Mouse (Mus musculus): ENCODE results near the gene Gm10972. TPM values are rescaled to one million over a fixed set of nuclear protein-coding genes. Genes with fewer than 3 reads are reported as not detected.

The Gm10972 gene
- polyA plus RNA-seq, 1 experiment from 2014 or later: not detected

DNA sequence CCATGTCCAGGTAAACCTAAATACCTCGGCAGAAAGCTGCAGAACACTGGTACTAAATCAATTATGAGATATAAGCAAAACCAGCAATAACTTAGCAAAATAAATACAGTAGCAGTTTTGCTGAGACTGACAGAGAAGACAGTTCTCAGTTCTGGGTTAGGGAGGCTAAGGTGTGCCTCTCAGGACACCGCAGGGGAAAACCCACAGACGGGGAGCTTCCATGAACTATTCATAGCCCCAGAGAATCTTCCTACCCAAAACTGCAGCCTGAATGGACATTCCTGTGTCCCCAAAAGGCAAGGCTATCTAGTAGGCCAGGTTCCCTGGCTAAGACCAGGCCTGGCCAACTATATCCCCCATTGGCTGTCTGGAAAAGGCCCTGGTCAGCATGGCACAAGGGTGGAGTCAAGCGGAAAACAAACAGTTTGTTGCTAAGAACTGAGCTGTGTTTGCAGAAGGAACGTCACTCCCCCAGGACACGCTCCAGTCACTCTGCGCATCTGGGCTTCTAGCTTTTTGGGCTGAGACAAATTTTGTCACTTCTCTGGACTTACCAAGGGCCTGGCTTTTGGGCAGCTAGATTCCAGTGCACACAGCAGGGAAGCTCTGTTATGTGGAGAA lies 29.5 kb upstream of the Gm10972 start:
- no peak for DNase-seq (ENCODE audit: low spot score)

DNA sequence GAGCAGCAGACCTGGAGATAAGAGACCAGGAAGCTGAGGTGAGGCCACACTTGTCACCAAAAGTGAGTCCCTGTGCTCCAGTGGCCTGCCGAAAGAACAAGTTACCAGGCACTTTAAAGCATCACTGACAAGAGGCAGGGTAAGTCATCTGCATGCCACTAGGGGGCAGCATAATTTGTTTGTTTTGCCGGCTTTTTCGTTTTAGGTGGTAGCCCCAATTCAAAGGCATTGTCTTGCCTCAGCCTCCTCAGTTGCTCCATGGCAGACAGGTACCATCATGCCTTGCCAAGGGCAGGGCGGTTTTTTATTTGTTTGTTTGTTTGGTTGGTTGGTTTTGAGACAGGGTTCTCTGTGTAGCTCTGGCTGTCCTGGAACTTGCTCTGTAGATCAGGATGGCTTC lies 26.2 kb upstream of the Gm10972 start:
- ATAC-seq (ENCODE audit: low FRiP score): no peak

More for the DNA sequence above, 29.5 kb upstream of the Gm10972 start:
- H3K4me3 ChIP-seq (replicated peaks; ENCODE audit: low read length): no peak overlapping the region
- H3K27me3 ChIP-seq (ENCODE audit: control insufficient read depth, insufficient read depth, low read length): no peaks in the 10 kb centered on the region
- H3K4me2 ChIP-seq (replicated peaks): no peak overlapping the region
- H3K27ac ChIP-seq: no peak overlapping the region
- 0 out of 2 replicates have a peak overlapping the region, but pooled peaks have one; percentile 28 for H3K9ac ChIP-seq
- no peaks in the 10 kb centered on the region for H3K9me3 ChIP-seq (ENCODE audit: control insufficient read depth, low read length)
- no peaks in the 10 kb centered on the region for H3K4me1 ChIP-seq (replicated peaks; ENCODE audit: control insufficient read depth, insufficient read depth, low read length)
- 53% methylated on average over 7 of the region's 7 CpGs for WGBS
- no peaks in the 10 kb centered on the region for H3K36me3 ChIP-seq (replicated peaks; ENCODE audit: control insufficient read depth, insufficient read depth)
- no peak for ATAC-seq (ENCODE audit: low FRiP score)

DNA sequence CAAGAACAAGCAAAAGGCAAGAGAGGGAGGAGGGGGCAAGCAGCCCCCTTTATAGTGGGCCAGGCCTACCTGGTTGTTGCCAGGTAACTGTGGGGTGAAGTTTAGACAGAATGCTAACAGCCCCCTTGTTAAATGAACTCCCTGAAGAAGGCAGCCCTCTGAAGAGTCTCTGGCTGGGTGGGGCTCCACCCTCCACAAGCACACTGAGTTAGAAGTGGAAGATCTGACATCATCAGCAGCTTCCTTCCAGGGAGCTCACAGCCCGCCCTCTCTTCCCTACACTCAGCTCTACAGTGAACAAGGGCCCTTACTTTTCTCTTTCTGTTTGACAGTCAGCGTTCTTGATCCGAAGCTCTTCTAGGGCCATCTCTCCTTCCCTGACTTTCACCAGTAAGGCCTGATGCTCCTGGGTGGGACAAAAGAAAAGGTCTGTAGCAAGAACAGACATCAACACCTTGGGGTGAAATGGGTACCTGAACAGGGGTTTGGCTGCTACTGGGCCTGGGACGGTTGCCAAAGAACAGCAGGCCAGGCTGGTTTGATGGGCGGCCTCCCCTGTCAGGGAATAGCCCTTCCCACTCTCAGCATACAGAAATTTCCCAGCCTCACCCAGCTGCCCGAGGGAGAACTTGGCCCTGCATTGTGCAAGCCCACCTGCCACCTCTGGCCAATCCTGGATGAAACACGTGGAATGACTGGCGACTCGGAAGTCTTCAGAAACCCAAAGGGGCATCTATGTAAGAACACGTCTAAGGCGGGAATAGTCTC lies 21.0 kb upstream of the Gm10972 start:
- Histone ChIP-seq H3K27ac (no peak overlapping the region), H3K4me2 (replicated peaks) (no peak overlapping the region), H3K4me3 (replicated peaks; ENCODE audit: low read length) (no peak overlapping the region), H3K9me3 (ENCODE audit: control insufficient read depth, low read length) (no peaks in the 10 kb centered on the region), H3K27me3 (ENCODE audit: control insufficient read depth, insufficient read depth, low read length) (no peaks in the 10 kb centered on the region), H3K4me1 (replicated peaks; ENCODE audit: control insufficient read depth, insufficient read depth, low read length) (no peaks in the 10 kb centered on the region), H3K9ac (no peak overlapping the region), H3K36me3 (replicated peaks; ENCODE audit: control insufficient read depth, insufficient read depth) (no peaks in the 10 kb centered on the region)
- WGBS: 81% methylated on average over 11 of the region's 11 CpGs
- DNase-seq (ENCODE audit: low spot score) (no peak), ATAC-seq (ENCODE audit: low FRiP score) (no peak)

More for the DNA sequence above, 26.2 kb upstream of the Gm10972 start:
- DNase-seq (ENCODE audit: low spot score): peak; percentile 27
- Histone ChIP-seq H3K4me1 (replicated peaks; ENCODE audit: control insufficient read depth, insufficient read depth, low read length) (no peaks in the 10 kb centered on the region), H3K27me3 (ENCODE audit: control insufficient read depth, insufficient read depth, low read length) (no peaks in the 10 kb centered on the region), H3K36me3 (replicated peaks; ENCODE audit: control insufficient read depth, insufficient read depth) (no peaks in the 10 kb centered on the region), H3K27ac (no peak overlapping the region), H3K9me3 (ENCODE audit: control insufficient read depth, low read length) (no peaks in the 10 kb centered on the region), H3K4me2 (replicated peaks) (no peak overlapping the region), H3K9ac (no peak overlapping the region), H3K4me3 (replicated peaks; ENCODE audit: low read length) (no peak overlapping the region)
- 69% methylated on average over 4 of the region's 4 CpGs for WGBS

DNA sequence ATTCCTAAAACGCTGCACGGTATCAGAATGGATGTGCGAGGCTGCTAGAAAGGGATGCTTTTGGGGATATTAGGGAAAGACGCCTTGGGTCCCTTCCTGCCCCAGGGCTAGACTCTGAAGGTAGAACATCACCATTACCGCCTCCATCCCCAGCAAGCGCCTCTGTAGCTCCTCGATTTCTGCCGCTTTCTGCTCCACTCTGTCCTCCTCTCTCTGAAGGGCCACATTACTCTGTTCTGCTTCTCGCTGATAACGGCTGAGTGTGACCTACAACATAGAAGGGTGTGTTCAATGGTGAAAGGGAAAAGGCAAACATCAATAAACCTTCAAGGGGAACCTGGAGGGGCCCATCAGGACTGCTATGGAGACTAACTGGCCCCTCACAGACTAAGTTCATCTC lies 20.4 kb upstream of the Gm10972 start:
- Histone ChIP-seq H3K27ac (no peak overlapping the region), H3K27me3 (ENCODE audit: control insufficient read depth, insufficient read depth, low read length) (no peaks in the 10 kb centered on the region), H3K9me3 (ENCODE audit: control insufficient read depth, low read length) (no peaks in the 10 kb centered on the region), H3K4me2 (replicated peaks) (no peak overlapping the region), H3K4me1 (replicated peaks; ENCODE audit: control insufficient read depth, insufficient read depth, low read length) (no peaks in the 10 kb centered on the region), H3K4me3 (replicated peaks; ENCODE audit: low read length) (no peak overlapping the region), H3K9ac (no peak overlapping the region), H3K36me3 (replicated peaks; ENCODE audit: control insufficient read depth, insufficient read depth) (no peaks in the 10 kb centered on the region)
- ATAC-seq (ENCODE audit: low FRiP score) (no peak), DNase-seq (ENCODE audit: low spot score) (no peak)
- WGBS: 96% methylated on average over 10 of the region's 10 CpGs

DNA sequence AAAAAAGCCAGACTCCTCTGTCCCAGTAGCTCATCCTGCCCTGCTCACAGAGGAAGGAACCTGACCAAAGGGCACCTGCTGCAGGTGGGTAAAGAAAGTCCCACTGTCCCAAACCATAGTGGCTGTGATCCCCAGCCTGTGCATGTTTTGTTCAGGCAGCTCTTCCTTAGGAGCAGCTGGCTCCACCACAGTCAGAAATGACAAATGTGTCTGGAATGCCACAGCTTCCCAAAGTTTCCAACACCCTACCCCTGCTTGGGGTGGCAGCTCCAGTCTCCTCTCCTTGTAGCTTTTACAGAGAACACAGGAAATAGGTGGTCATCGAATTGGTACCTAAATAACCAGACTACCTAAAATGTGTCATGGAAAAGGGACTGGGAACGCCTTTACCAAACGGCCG lies 18.6 kb upstream of the Gm10972 start:
- Histone ChIP-seq H3K4me2 (replicated peaks) (no peak overlapping the region), H3K36me3 (replicated peaks; ENCODE audit: control insufficient read depth, insufficient read depth) (no peaks in the 10 kb centered on the region)
- WGBS: 95% methylated on average over 4 of the region's 4 CpGs

DNA sequence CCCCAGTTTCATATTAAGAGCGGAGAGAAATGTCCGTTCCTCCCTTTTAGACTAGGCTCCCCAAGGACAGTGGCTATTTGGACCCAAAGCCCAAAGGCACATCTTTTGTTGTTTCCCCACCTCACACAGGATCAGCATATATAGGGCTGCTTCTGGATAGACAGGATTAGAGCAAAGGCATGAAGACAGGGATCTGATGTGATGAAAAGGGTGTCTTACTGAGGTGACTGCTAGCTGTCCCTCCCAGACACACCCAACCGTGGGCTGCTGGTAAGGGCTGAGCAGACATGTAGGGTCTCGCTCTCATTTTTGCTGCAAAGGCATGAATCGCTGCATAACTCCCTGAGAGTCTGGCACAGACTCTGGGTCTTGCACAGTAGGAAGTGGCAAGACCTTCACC lies 14.2 kb upstream of the Gm10972 start:
- Histone ChIP-seq H3K4me2 (replicated peaks) (no peak overlapping the region), H3K27ac (no peak overlapping the region), H3K36me3 (replicated peaks; ENCODE audit: control insufficient read depth, insufficient read depth) (no peaks in the 10 kb centered on the region), H3K9me3 (ENCODE audit: control insufficient read depth, low read length) (no peaks in the 10 kb centered on the region), H3K4me3 (replicated peaks; ENCODE audit: low read length) (no peak overlapping the region), H3K27me3 (ENCODE audit: control insufficient read depth, insufficient read depth, low read length) (no peaks in the 10 kb centered on the region), H3K4me1 (replicated peaks; ENCODE audit: control insufficient read depth, insufficient read depth, low read length) (no peaks in the 10 kb centered on the region), H3K9ac (no peak overlapping the region)
- no peak for ATAC-seq (ENCODE audit: low FRiP score)
- DNase-seq (ENCODE audit: low spot score): no peak
- 92% methylated on average over 5 of the region's 5 CpGs for WGBS

More for the DNA sequence above, 18.6 kb upstream of the Gm10972 start:
- no peaks in the 10 kb centered on the region for H3K9me3 ChIP-seq (ENCODE audit: control insufficient read depth, low read length)
- no peak for DNase-seq (ENCODE audit: low spot score)
- no peaks in the 10 kb centered on the region for H3K4me1 ChIP-seq (replicated peaks; ENCODE audit: control insufficient read depth, insufficient read depth, low read length)
- ATAC-seq (ENCODE audit: low FRiP score): no peak
- no peak overlapping the region for H3K4me3 ChIP-seq (replicated peaks; ENCODE audit: low read length)
- H3K27me3 ChIP-seq (ENCODE audit: control insufficient read depth, insufficient read depth, low read length): no peaks in the 10 kb centered on the region
- no peak overlapping the region for H3K9ac ChIP-seq
- H3K27ac ChIP-seq: no peak overlapping the region

DNA sequence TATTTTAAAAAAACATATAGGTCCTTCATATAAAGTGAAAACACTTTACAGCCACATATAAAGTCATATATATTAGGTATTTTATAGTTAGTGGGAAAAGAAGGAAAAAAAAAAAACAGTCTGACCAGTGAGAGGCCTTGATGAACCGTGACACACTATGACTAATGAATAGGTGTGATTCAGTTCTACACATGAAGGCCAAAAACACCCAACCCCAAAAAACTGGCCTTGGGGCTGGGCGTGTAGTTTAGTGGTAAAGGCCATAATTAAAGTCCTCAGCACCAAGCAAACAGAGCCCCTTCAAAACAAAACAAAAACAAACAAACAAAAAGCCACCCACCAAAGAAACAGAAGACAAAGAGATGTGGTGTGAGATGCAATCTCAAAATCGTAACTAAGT lies 13.0 kb upstream of the Gm10972 start:
- no peaks in the 10 kb centered on the region for H3K36me3 ChIP-seq (replicated peaks; ENCODE audit: control insufficient read depth, insufficient read depth)
- no peaks in the 10 kb centered on the region for H3K9me3 ChIP-seq (ENCODE audit: control insufficient read depth, low read length)
- no peaks in the 10 kb centered on the region for H3K4me1 ChIP-seq (replicated peaks; ENCODE audit: control insufficient read depth, insufficient read depth, low read length)
- no peak overlapping the region for H3K4me2 ChIP-seq (replicated peaks)
- 81% methylated on average over 3 of the region's 3 CpGs for WGBS
- no peak for ATAC-seq (ENCODE audit: low FRiP score)
- DNase-seq (ENCODE audit: low spot score): no peak
- no peak overlapping the region for H3K27ac ChIP-seq
- no peaks in the 10 kb centered on the region for H3K27me3 ChIP-seq (ENCODE audit: control insufficient read depth, insufficient read depth, low read length)
- H3K9ac ChIP-seq: no peak overlapping the region
- H3K4me3 ChIP-seq (replicated peaks; ENCODE audit: low read length): no peak overlapping the region

DNA sequence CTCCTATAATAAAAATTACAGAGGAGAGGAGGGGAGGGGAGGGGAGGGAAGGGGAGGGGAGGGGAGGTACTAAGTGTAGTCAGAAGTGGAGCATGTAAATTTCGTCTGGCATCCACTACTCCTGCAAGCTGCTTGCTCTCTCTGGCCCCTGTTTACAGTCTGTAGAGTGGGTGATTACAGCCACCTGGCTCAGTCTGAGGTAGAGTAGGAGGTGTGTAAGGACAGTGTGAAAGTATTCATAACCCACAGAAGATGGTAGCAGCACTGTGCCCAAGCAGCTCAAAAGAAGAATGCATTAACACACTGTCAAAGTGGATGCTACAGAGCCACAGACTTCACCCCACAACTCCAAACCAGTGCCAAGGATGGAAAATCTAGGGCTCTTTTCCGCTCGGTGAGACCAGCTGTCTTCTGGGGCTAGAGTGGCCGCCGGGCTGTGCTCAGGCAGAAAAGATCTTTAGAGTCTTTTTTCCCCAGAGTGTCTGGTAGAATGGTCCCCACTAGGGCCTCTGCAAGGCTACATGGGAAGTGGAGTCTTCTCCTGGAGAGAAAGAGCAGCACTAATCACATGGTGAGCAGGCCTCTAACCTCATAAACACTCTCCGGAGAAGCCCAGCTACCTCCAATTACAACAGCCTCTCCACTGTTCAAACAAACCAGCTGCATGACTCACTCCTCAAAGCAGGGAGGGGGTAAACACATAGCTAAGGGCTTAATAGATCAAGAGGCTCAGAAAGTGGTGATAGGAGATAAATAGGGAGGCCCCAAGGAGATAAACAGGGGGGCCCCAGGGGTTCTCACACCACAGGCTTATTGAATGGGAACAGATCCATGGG lies 6.1 kb downstream of the Gm10972 start:
- ATAC-seq (ENCODE audit: low FRiP score) (no peak), DNase-seq (ENCODE audit: low spot score) (no peak)
- no peak overlapping the region for H3K4me3 ChIP-seq (replicated peaks; ENCODE audit: low read length)
- no peak overlapping the region for H3K27ac ChIP-seq
- H3K27me3 ChIP-seq (ENCODE audit: control insufficient read depth, insufficient read depth, low read length): no peaks in the 10 kb centered on the region
- 58% methylated on average over 6 of the region's 6 CpGs for WGBS
- H3K9me3 ChIP-seq (ENCODE audit: control insufficient read depth, low read length): no peaks in the 10 kb centered on the region
- H3K4me1 ChIP-seq (replicated peaks; ENCODE audit: control insufficient read depth, insufficient read depth, low read length): no peaks in the 10 kb centered on the region; the same call in 1 of the 2 replicates
- H3K36me3 ChIP-seq (replicated peaks; ENCODE audit: control insufficient read depth, insufficient read depth): no peaks in the 10 kb centered on the region
- H3K9ac ChIP-seq: no peak overlapping the region
- H3K4me2 ChIP-seq (replicated peaks): no peak overlapping the region

DNA sequence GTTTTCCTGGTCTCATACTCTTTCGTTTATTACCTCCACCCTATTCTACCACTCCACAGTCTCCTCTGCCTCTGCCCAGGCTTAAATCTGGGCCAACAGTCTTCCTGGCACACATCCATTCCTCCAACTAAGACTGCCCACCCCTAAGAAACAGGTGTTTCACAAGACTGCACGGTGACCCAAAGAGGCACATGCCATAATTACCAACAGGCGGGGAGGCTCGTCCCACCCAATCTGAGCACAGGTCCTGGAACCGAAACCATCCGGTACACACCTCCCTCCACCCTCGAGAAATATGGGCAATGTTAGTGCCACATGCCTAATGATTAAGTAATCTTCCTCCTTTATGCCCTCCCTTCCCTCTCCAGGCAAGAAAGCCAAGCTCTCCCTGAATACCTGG lies 7.5 kb downstream of the Gm10972 start:
- no peak for DNase-seq (ENCODE audit: low spot score)
- H3K27ac ChIP-seq: no peak overlapping the region
- no peak for ATAC-seq (ENCODE audit: low FRiP score)
- H3K4me1 ChIP-seq (replicated peaks; ENCODE audit: control insufficient read depth, insufficient read depth, low read length): no peaks in the 10 kb centered on the region; the same call in 1 of the 2 replicates
- no peaks in the 10 kb centered on the region for H3K27me3 ChIP-seq (ENCODE audit: control insufficient read depth, insufficient read depth, low read length)
- H3K4me3 ChIP-seq (replicated peaks; ENCODE audit: low read length): no peak overlapping the region
- H3K4me2 ChIP-seq (replicated peaks): no peak overlapping the region
- H3K9ac ChIP-seq: no peak overlapping the region
- no peaks in the 10 kb centered on the region for H3K36me3 ChIP-seq (replicated peaks; ENCODE audit: control insufficient read depth, insufficient read depth)
- 88% methylated on average over 7 of the region's 7 CpGs for WGBS
- no peaks in the 10 kb centered on the region for H3K9me3 ChIP-seq (ENCODE audit: control insufficient read depth, low read length)
